Mouse (Mus musculus) CH12.LX (cell line): ENCODE measurements around the gene Acvr2b. TPM values are rescaled to one million over a fixed set of nuclear protein-coding genes. Genes with fewer than 3 reads are reported as not detected.
A peak's percentile ranks its signal among the peaks of the same experiment; 100 is the strongest.

ENCODE experiments used
- DNase-seq: peaks from one replicate; pipeline ENCODE4 v3.0.0-alpha.2; 2013; ENCODE audit errors: extremely low read depth
- H3K27ac ChIP-seq: 2 replicates; pipeline ENCODE4 v1.5.1; 2012; ENCODE audit warnings: low read depth, mild to moderate bottlenecking, control low read depth, moderate library complexity; ENCODE audit not compliant: insufficient read depth
- H3K27me3 ChIP-seq: replicated peaks from 2 replicates; pipeline ENCODE3; 2012; ENCODE audit warnings: inconsistent platforms
- H3K36me3 ChIP-seq, 2 experiments: replicated peaks in 1 of 2; 2 replicates each; pipeline versions ENCODE3 to v1.6.1; 2012; ENCODE audit warnings: inconsistent platforms in 1 of 2, low read length in 1 of 2, mild to moderate bottlenecking in 1 of 2, mixed read lengths in 1 of 2, moderate library complexity in 1 of 2; ENCODE audit not compliant: control insufficient read depth in 1 of 2, insufficient read depth in 1 of 2
- H3K4me1 ChIP-seq, 2 experiments: 2 replicates each; pipeline ENCODE4 v1.6.1; 2012; ENCODE audit warnings: inconsistent platforms in 1 of 2, moderate library complexity in 1 of 2; ENCODE audit not compliant: insufficient read depth in 2 of 2, control insufficient read depth in 1 of 2
- H3K4me2 ChIP-seq: 2 replicates; pipeline ENCODE4 v1.6.1; 2012; ENCODE audit warnings: low read depth, mild to moderate bottlenecking, control low read depth; ENCODE audit not compliant: poor library complexity, insufficient read depth, severe bottlenecking
- H3K4me3 ChIP-seq, 3 experiments: fragments of 150-350 bp in 1 of 3; sonication (generic) in 1 of 3; replicated peaks in 1 of 3; 2 replicates each; pipeline versions ENCODE3 to v1.5.1; 2011 to 2012; ENCODE audit warnings: low read depth in 2 of 3, low read length in 2 of 3, mild to moderate bottlenecking in 2 of 3, moderate library complexity in 2 of 3, control low read depth in 1 of 3, improper control_type of control experiment in 1 of 3, inconsistent platforms in 1 of 3, mixed read lengths in 1 of 3; ENCODE audit not compliant: poor library complexity in 1 of 3
- H3K79me2 ChIP-seq: replicated peaks from 2 replicates; pipeline ENCODE4 v1.6.1; 2012; ENCODE audit warnings: mild to moderate bottlenecking, moderate library complexity; ENCODE audit not compliant: control insufficient read depth, poor library complexity, insufficient read depth, severe bottlenecking; ENCODE audit errors: extremely low read depth
- H3K9ac ChIP-seq: 2 replicates; pipeline ENCODE4 v1.6.1; 2012; ENCODE audit warnings: low read depth, mild to moderate bottlenecking, control low read depth, moderate library complexity; ENCODE audit not compliant: insufficient read depth
- H3K9me3 ChIP-seq: replicated peaks from 2 replicates; pipeline ENCODE3; 2012; ENCODE audit warnings: low read length, inconsistent platforms, mixed read lengths
- CHD1 ChIP-seq: IDR thresholded peaks from 2 replicates; pipeline ENCODE4 v1.6.1; 2012; ENCODE audit warnings: low read depth, low read length, improper control_type of control experiment, inconsistent platforms
- CTCF ChIP-seq, 2 experiments: IDR thresholded peaks in 1 of 2; conservative IDR thresholded peaks in 1 of 2; 2 replicates each; pipeline ENCODE4 v1.5.1; 2011 to 2012; ENCODE audit warnings: low read depth in 2 of 2, low read length in 2 of 2, improper control_type of control experiment in 1 of 2, inconsistent platforms in 1 of 2, mild to moderate bottlenecking in 1 of 2, moderate library complexity in 1 of 2
- E2F4 ChIP-seq: IDR thresholded peaks from 2 replicates; pipeline ENCODE4 v1.6.1; 2011; ENCODE audit warnings: low read depth, low read length, improper control_type of control experiment; ENCODE audit not compliant: insufficient replicate concordance
- EP300 ChIP-seq: IDR thresholded peaks from 2 replicates; pipeline ENCODE4 v1.6.1; 2011; ENCODE audit warnings: low read length, improper control_type of control experiment
- HCFC1 ChIP-seq: IDR thresholded peaks from 2 replicates; pipeline ENCODE4 v1.6.1; 2012; ENCODE audit warnings: low read depth, mild to moderate bottlenecking, inconsistent platforms, low read length, improper control_type of control experiment
- IRF4 ChIP-seq: IDR thresholded peaks from 2 replicates; pipeline ENCODE4 v1.6.1; 2014; ENCODE audit warnings: low read depth, mild to moderate bottlenecking, inconsistent platforms, low read length, improper control_type of control experiment
- JUND ChIP-seq: conservative IDR thresholded peaks from 2 replicates; pipeline ENCODE4 v1.6.1; 2011; ENCODE audit warnings: low read depth, low read length, improper control_type of control experiment
- KAT2A ChIP-seq: IDR thresholded peaks from 2 replicates; pipeline ENCODE4 v1.6.1; 2012; ENCODE audit warnings: low read length, improper control_type of control experiment, inconsistent platforms; ENCODE audit not compliant: insufficient replicate concordance
- MAFK ChIP-seq: IDR thresholded peaks from 2 replicates; pipeline ENCODE4 v1.6.1; 2011; ENCODE audit warnings: low read length, improper control_type of control experiment; ENCODE audit not compliant: insufficient replicate concordance
- MAX ChIP-seq: IDR thresholded peaks from 2 replicates; pipeline ENCODE4 v1.6.1; 2011; ENCODE audit warnings: low read length, improper control_type of control experiment
- MAZ ChIP-seq: IDR thresholded peaks from 2 replicates; pipeline ENCODE4 v1.6.1; 2012; ENCODE audit warnings: low read depth, mild to moderate bottlenecking, inconsistent platforms, low read length, improper control_type of control experiment, moderate library complexity
- MXI1 ChIP-seq: IDR thresholded peaks from 2 replicates; pipeline ENCODE4 v1.6.1; 2011; ENCODE audit warnings: mild to moderate bottlenecking, low read depth, low read length, improper control_type of control experiment
- MYC ChIP-seq: IDR thresholded peaks from 2 replicates; pipeline ENCODE4 v1.6.1; 2011; ENCODE audit warnings: low read depth, mild to moderate bottlenecking, improper control_type of control experiment, low read length
- NELFE ChIP-seq: IDR thresholded peaks from 2 replicates; pipeline ENCODE4 v1.6.1; 2011; ENCODE audit warnings: low read depth, low read length, improper control_type of control experiment
- NRF1 ChIP-seq: IDR thresholded peaks from 2 replicates; pipeline ENCODE4 v1.6.1; 2014; ENCODE audit warnings: low read depth, mild to moderate bottlenecking, inconsistent platforms, low read length, improper control_type of control experiment, moderate library complexity
- PAX5 ChIP-seq: IDR thresholded peaks from 2 replicates; pipeline ENCODE4 v1.6.1; 2012; ENCODE audit warnings: low read length, inconsistent platforms, mixed read lengths
- RAD21 ChIP-seq: IDR thresholded peaks from 2 replicates; pipeline ENCODE4 v1.6.1; 2011; ENCODE audit warnings: low read depth, mild to moderate bottlenecking, low read length, improper control_type of control experiment, moderate library complexity
- SIN3A ChIP-seq: IDR thresholded peaks from 2 replicates; pipeline ENCODE4 v1.6.1; 2012; ENCODE audit warnings: low read length, improper control_type of control experiment, inconsistent platforms
- SMC3 ChIP-seq: IDR thresholded peaks from 2 replicates; pipeline ENCODE4 v1.6.1; 2011; ENCODE audit warnings: low read depth, low read length, improper control_type of control experiment
- TBP ChIP-seq: conservative IDR thresholded peaks from 2 replicates; pipeline ENCODE4 v1.6.1; 2011; ENCODE audit warnings: low read depth, low read length, improper control_type of control experiment
- TCF12 ChIP-seq: IDR thresholded peaks from 2 replicates; pipeline ENCODE4 v1.6.1; 2014; ENCODE audit warnings: low read depth, mild to moderate bottlenecking, inconsistent platforms, low read length, improper control_type of control experiment
- USF2 ChIP-seq: conservative IDR thresholded peaks from 2 replicates; pipeline ENCODE4 v1.6.1; 2011; ENCODE audit warnings: low read depth, low read length, improper control_type of control experiment
- ZNF384 ChIP-seq: IDR thresholded peaks from 2 replicates; pipeline ENCODE4 v1.6.1; 2012; ENCODE audit warnings: low read depth, low read length, improper control_type of control experiment, inconsistent platforms
- dilution Hi-C: fragments of 300-500 bp; cut with MboI; formaldehyde crosslinking; loops from 2 replicates; pipeline ENCODE4 v1.14.3; 2020; ENCODE audit warnings: low sequenced_read_pairs; ENCODE audit not compliant: extremely low pct_unique_long_range_greater_than_20kb, extremely low pct_ligation_motif_present
- in situ Hi-C: fragments of 300-500 bp; cut with MboI; formaldehyde crosslinking; loops from 3 replicates; pipeline ENCODE4 v1.14.3; 2019; ENCODE audit warnings: low sequenced_read_pairs, low pct_ligation_motif_present, low pct_unique_long_range_greater_than_20kb, mixed read lengths
- polyA plus RNA-seq: library from polyadenylated mRNA; unstranded; fragments of >175 nt; gene quantifications from 2 replicates; pipeline ENCODE4 v1.2.1, GENCODE M21; 2012; ENCODE audit warnings: low read depth; ENCODE audit not compliant: insufficient read length
- total RNA-seq, 2 experiments: library from RNA; depleted of rRNA; stranded (reverse); fragments of 300-350 nt in 1 of 2; fragments of >200 nt in 1 of 2; gene quantifications; 2 replicates each; pipeline ENCODE4 v1.2.3; 2012 to 2014

Acvr2b gene
- total and polyA plus RNA-seq, 3 experiments, result 0.30 to 1.5 (median 0.66) TPM

DNA sequence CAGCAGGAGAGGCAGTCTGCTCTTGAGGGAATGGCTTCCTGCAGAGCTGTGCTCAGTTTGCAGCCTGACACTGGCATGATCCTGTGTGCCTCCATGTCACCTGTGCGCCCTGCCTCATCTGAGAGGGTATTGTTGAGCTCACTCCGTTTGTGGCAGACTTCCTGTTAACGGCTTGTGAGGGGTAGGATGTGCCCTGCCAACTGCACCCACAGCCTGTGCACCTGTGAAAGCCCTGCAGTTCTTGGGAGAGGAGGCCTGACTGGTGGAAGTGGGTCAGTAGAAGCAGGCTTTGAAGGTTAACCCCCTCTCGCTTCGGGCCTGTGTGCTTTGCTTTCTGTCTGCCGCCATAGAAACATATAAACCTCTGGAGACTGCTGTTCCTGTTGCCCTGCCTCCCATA, 63.1 kb downstream of the Acvr2b start:
- no peaks in the 10 kb centered on the region; a peak in 1 of 4 replicates for H3K4me1 ChIP-seq
- no peak overlapping the region for H3K4me2 ChIP-seq
- no peaks in the 10 kb centered on the region for H3K27me3 ChIP-seq
- in situ Hi-C loops, result loop anchor here (10.0 to 25.0 kb wide), 2 partner anchors 290 to 422 kb away; partner anchors contain the start of gene Wdr48
- peaks cover 41 to 96% of the 10 kb centered on the region in 2 experiments for H3K36me3 ChIP-seq
- dilution Hi-C loops, result no loop called here
- no peaks in the 10 kb centered on the region; the same call in 1 of the 2 replicates for H3K79me2 ChIP-seq
- no peak overlapping the region for H3K9ac ChIP-seq
- no peak overlapping the region for H3K4me3 ChIP-seq
- TF ChIP-seq NELFE, result no peak
- TF ChIP-seq TBP, result no peak
- TF ChIP-seq NRF1, result no peak
- TF ChIP-seq EP300, result no peak
- no peak for TF ChIP-seq USF2
- TF ChIP-seq MYC, result no peak
- no peak for TF ChIP-seq MXI1
- no peak for TF ChIP-seq IRF4
- TF ChIP-seq MAX, result no peak
- TF ChIP-seq CTCF (conservative IDR thresholded peaks at IDR 0.05 in 1 of 2, IDR thresholded peaks at IDR 0.05 in 1 of 2; ENCODE audit: low read depth in 2 of 2, low read length in 2 of 2), result no peak
- no peak for TF ChIP-seq E2F4
- no peak for TF ChIP-seq KAT2A
- no peak for TF ChIP-seq HCFC1
- TF ChIP-seq PAX5, result no peak
- TF ChIP-seq JUND, result no peak
- no peak for TF ChIP-seq ZNF384
- TF ChIP-seq TCF12, result no peak
- TF ChIP-seq MAFK, result no peak
- no peak for TF ChIP-seq CHD1
- TF ChIP-seq SIN3A, result no peak
- TF ChIP-seq, all 38 proteins: peak for 0
- H3K27ac ChIP-seq, result no peak overlapping the region
- no peak for DNase-seq
- no peaks in the 10 kb centered on the region for H3K9me3 ChIP-seq

DNA sequence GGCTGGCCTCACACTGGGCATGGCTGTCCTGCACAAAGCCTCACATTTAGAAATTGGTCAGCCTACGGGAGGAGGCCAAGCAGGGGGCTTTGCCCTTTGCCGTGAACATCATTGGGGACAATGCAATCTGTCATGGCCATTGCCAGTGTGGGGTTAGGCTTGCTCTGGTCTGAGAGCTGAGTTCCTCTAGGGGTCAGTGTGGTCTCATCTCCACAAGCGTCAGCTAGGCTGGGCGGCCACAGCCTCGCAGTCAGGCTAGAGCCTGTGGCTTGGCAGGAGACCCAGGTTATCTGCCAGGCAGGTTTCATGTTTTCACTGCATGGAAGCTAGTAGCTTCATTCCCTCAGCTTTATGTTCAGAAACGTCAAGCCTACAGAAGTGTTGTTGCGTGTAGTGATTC, 63.7 kb downstream of the Acvr2b start:
- no peaks in the 10 kb centered on the region for H3K9me3 ChIP-seq
- no peak overlapping the region for H3K27ac ChIP-seq
- no peak overlapping the region for H3K9ac ChIP-seq
- H3K4me1 ChIP-seq, result peaks cover under 1 to 5% of the 10 kb centered on the region in 2 experiments; a peak in 3 of 4 replicates
- dilution Hi-C loops, result no loop called here
- in situ Hi-C loops, result loop anchor here (10.0 to 25.0 kb wide), 2 partner anchors 289 to 422 kb away; partner anchors contain the start of gene Wdr48
- no peak overlapping the region for H3K4me2 ChIP-seq
- no peak for TF ChIP-seq MAZ
- TF ChIP-seq IRF4, result no peak
- no peak for TF ChIP-seq MXI1
- peak; percentile 48 for TF ChIP-seq SMC3
- TF ChIP-seq RAD21, result peak; percentile 57
- TF ChIP-seq HCFC1, result no peak
- peak in 1 of 2 experiments; percentile 61; a peak in 2 of 4 replicates for TF ChIP-seq CTCF (conservative IDR thresholded peaks at IDR 0.05 in 1 of 2, IDR thresholded peaks at IDR 0.05 in 1 of 2; ENCODE audit: low read depth in 2 of 2, low read length in 2 of 2)
- H3K27me3 ChIP-seq, result no peaks in the 10 kb centered on the region
- DNase-seq, result no peak
- no peaks in the 10 kb centered on the region; the same call in 1 of the 2 replicates for H3K79me2 ChIP-seq
- H3K36me3 ChIP-seq, result peaks cover 41 to 94% of the 10 kb centered on the region in 2 experiments
- H3K4me3 ChIP-seq, result no peak overlapping the region
